Mouse (Mus musculus) myocyte (in vitro differentiated cells): ENCODE data around the gene Foxa3.

Experiments
- CEBPB ChIP-seq: IDR thresholded peaks from 2 replicates; pipeline ENCODE4 v1.6.1; 2011; ENCODE audit warnings: mild to moderate bottlenecking, moderate library complexity; ENCODE audit not compliant: poor library complexity, insufficient read depth, severe bottlenecking
- MYOD1 ChIP-seq, 3 experiments: IDR thresholded peaks; one replicate each; pipeline ENCODE4 v1.6.1; 2011; ENCODE audit warnings: control low read depth in 2 of 3, low read depth in 2 of 3, mild to moderate bottlenecking in 2 of 3, moderate library complexity in 1 of 3; ENCODE audit not compliant: insufficient read length in 2 of 3, control insufficient read depth in 1 of 3
- POLR2A ChIP-seq: IDR thresholded peaks from one replicate; pipeline ENCODE4 v1.6.1; 2011; ENCODE audit warnings: low read depth, mild to moderate bottlenecking, control low read depth, moderate library complexity; ENCODE audit not compliant: insufficient read length
- POLR2AphosphoS2 ChIP-seq: IDR thresholded peaks from one replicate; pipeline ENCODE4 v1.6.1; 2011; ENCODE audit warnings: low read depth, control low read depth; ENCODE audit not compliant: insufficient read length
- TCF12 ChIP-seq: IDR thresholded peaks from one replicate; pipeline ENCODE4 v1.6.1; 2011; ENCODE audit warnings: mild to moderate bottlenecking, control low read depth; ENCODE audit not compliant: poor library complexity, insufficient read depth, severe bottlenecking

DNA sequence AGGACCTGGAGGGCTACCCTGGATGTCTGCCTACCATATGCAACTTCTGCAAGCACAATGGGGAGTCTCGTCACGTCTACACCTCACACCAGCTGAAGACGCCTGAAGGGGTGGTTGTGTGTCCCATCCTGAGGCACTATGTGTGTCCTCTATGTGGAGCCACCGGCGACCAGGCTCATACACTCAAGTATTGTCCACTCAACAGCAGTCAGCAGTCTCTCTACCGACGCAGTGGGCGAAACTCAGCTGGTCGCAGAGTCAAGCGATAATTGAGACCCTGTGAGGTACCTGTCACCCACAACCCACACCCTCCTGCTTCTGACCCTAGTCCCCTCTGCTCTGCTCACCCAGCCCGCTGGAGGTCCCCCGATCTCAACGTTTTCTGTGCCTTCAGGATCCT, 35.6 kb downstream of the Foxa3 start:
- no peak for TF ChIP-seq TCF12
- no peak for TF ChIP-seq POLR2A
- TF ChIP-seq MYOD1 (IDR thresholded peaks at IDR 0.05; ENCODE audit: control insufficient read depth in 1 of 3, insufficient read length in 2 of 3, low read depth in 2 of 3), result no peak
- no peak for TF ChIP-seq POLR2AphosphoS2
- TF ChIP-seq CEBPB, result no peak
